Mouse (Mus musculus) urinary bladder, adult 2 months (tissue): ENCODE data around the gene Cntnap2. TPM values are rescaled to one million over a fixed set of nuclear protein-coding genes. Genes with fewer than 3 reads are reported as not detected.

ENCODE experiments used
- DNase-seq: peaks from one replicate; pipeline ENCODE4 v3.0.0; 2022; ENCODE audit warnings: low spot score
- polyA plus RNA-seq: library from polyadenylated mRNA; depleted of rRNA; stranded (reverse); fragments of >200 nt; gene quantifications from 2 replicates; pipeline ENCODE4 v1.2.3, GENCODE M21; 2012

Cntnap2 gene
- polyA plus RNA-seq, 1 experiment, result 23.6 TPM

GRCm38 (mm10) chr6:45938263-45938662 is 879.1 kb downstream of the Cntnap2 start:
- DNase-seq, result no peak

- DNase-seq, result no peak
Observed at GRCm38 (mm10) chr6:45938775-45939174, 879.6 kb downstream of the Cntnap2 start.

- DNase-seq, result no peak
Observed at GRCm38 (mm10) chr6:45945144-45945985, 886.2 kb downstream of the Cntnap2 start.

- no peak for DNase-seq
Observed at GRCm38 (mm10) chr6:45954773-45955172, 895.6 kb downstream of the Cntnap2 start.

GRCm38 (mm10) chr6:45964494-45964893 is 905.3 kb downstream of the Cntnap2 start:
- no peak for DNase-seq

GRCm38 (mm10) chr6:45974471-45975154 is 915.5 kb downstream of the Cntnap2 start:
- no peak for DNase-seq

GRCm38 (mm10) chr6:45979171-45979570 is 920.0 kb downstream of the Cntnap2 start:
- no peak for DNase-seq

GRCm38 (mm10) chr6:45988051-45988450 is 928.9 kb downstream of the Cntnap2 start:
- DNase-seq, result no peak

GRCm38 (mm10) chr6:45991086-45991485 is 931.9 kb downstream of the Cntnap2 start:
- no peak for DNase-seq

GRCm38 (mm10) chr6:46022515-46023143 is 963.5 kb downstream of the Cntnap2 start:
- no peak for DNase-seq

GRCm38 (mm10) chr6:46031821-46032594 is 972.9 kb downstream of the Cntnap2 start:
- DNase-seq, result no peak

GRCm38 (mm10) chr6:46033108-46033507 is 974.0 kb downstream of the Cntnap2 start:
- DNase-seq, result no peak

GRCm38 (mm10) chr6:46040671-46041070 is 981.5 kb downstream of the Cntnap2 start:
- no peak for DNase-seq

- DNase-seq, result no peak
Observed at GRCm38 (mm10) chr6:46080236-46080635, 1021.1 kb downstream of the Cntnap2 start.

GRCm38 (mm10) chr6:46081432-46081831 is 1022.3 kb downstream of the Cntnap2 start:
- DNase-seq, result no peak

- DNase-seq, result no peak
Observed at GRCm38 (mm10) chr6:46143189-46143841, 1084.2 kb downstream of the Cntnap2 start.

- no peak for DNase-seq
Observed at GRCm38 (mm10) chr6:46166837-46167236, 1107.7 kb downstream of the Cntnap2 start.

- no peak for DNase-seq
Observed at GRCm38 (mm10) chr6:46197298-46197697, 1138.1 kb downstream of the Cntnap2 start.

- no peak for DNase-seq
Observed at GRCm38 (mm10) chr6:46201828-46202227, 1142.7 kb downstream of the Cntnap2 start.

GRCm38 (mm10) chr6:46205531-46205930 is 1146.4 kb downstream of the Cntnap2 start:
- DNase-seq, result no peak

GRCm38 (mm10) chr6:46232889-46233288 is 1173.7 kb downstream of the Cntnap2 start:
- no peak for DNase-seq
